Mouse (Mus musculus) embryonic fibroblast, embryonic 13.5 days (primary cell): ENCODE results near the gene Vav2. TPM values are rescaled to one million over a fixed set of nuclear protein-coding genes. Genes with fewer than 3 reads are reported as not detected.

Experiments used
- H3K27ac ChIP-seq: 2 replicates; pipeline ENCODE4 v1.5.1; 2012; ENCODE audit warnings: low read length, control low read depth, inconsistent platforms; ENCODE audit not compliant: insufficient read depth
- H3K4me1 ChIP-seq: 2 replicates; pipeline ENCODE4 v1.6.1; 2011; ENCODE audit warnings: low read length; ENCODE audit not compliant: control insufficient read depth, insufficient read depth
- H3K4me3 ChIP-seq: 2 replicates; pipeline ENCODE4 v1.5.1; 2011; ENCODE audit warnings: mild to moderate bottlenecking, control low read depth, low read length; ENCODE audit not compliant: insufficient read depth
- CTCF ChIP-seq: IDR thresholded peaks from 2 replicates; pipeline ENCODE4 v1.5.1; 2011; ENCODE audit warnings: mild to moderate bottlenecking, control low read depth, low read length, moderate library complexity, borderline replicate concordance; ENCODE audit not compliant: insufficient read depth
- POLR2A ChIP-seq: IDR thresholded peaks from 2 replicates; pipeline ENCODE4 v1.6.1; 2011; ENCODE audit warnings: low read depth, mild to moderate bottlenecking, control low read depth, low read length, moderate library complexity
- polyA plus RNA-seq: library from polyadenylated mRNA; stranded (reverse); fragments of >200 nt; gene quantifications from 2 replicates; pipeline ENCODE4 v1.2.4, GENCODE M21; 2011; ENCODE audit warnings: low read depth; ENCODE audit not compliant: missing spikeins, insufficient read length

The Vav2 gene
- polyA plus RNA-seq, 1 experiment = 8.6 TPM

DNA sequence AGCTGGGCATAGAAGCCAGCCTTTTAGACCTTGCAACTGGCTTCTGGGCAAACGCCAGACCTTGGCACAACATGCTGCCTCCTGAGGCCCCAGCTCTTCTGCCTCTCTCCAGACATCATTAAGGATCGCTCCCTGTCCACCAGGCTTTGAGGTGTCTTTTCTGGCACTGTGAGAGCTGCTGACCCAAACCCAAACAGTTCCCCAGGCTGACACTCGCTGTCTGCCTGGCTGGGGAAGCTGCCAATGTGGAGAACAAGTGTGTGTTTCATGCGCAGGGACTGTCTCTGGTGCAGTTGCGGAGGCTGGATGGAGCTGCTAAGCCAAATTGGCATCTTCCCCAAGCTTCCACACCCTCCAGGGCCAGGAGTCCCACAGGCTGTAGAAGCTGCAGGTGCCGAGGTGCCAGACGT, 203.8 kb downstream of the Vav2 start:
- H3K4me3 ChIP-seq = no peak overlapping the region
- no peak for TF ChIP-seq CTCF
- TF ChIP-seq POLR2A = no peak
- H3K4me1 ChIP-seq = no peaks in the 10 kb centered on the region
- no peak overlapping the region for H3K27ac ChIP-seq

- Histone ChIP-seq H3K4me3 (no peak overlapping the region), H3K27ac (no peak overlapping the region), H3K4me1 (no peaks in the 10 kb centered on the region)
- no peak for TF ChIP-seq POLR2A
Observed at GRCm38 (mm10) chr2:27218569-27218968, 208.3 kb downstream of the Vav2 start.

DNA sequence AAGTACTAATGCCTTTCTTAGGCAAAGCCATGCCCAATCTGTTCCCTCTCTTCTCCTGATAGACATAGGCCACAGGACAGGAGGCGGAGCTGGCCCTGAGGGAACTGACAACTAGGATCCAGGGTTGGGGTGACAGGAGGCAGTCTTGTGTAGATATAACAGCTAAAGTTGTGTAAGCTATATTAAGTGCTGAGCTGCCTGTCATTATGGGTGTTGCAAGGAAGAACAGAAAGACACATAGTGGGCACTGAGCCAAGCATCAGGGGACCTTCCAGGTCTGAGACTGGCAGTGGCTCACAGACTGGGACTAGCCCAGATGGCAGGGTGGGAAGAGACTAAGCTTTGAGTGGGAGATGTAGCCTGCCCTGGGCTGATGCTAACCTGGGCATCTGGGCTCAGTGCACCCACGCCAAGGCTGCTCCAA, 208.7 kb downstream of the Vav2 start:
- no peak for TF ChIP-seq CTCF
- no peak for TF ChIP-seq POLR2A
- Histone ChIP-seq H3K4me3 (no peak overlapping the region), H3K27ac (no peak overlapping the region), H3K4me1 (no peaks in the 10 kb centered on the region)

DNA sequence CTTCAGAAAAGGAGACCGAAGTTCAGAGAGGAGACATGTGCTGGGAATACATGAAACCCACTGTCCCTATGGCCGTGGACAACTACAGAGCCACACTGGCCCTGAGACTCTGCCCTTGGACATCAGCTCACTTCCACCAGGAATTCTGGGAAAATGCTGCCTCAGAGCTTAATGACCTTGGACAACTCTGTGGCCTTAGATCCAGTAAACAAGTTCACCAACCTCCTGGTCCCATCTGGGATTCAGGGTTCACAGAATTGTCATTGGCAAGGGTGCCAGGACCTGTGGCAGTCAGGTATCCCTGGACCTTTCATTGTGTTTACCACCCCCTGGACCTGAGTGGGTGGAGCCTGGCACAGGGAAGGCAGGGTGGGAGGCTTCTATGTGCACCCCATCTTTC, 211.3 kb downstream of the Vav2 start:
- H3K27ac ChIP-seq = no peak overlapping the region
- no peak overlapping the region for H3K4me3 ChIP-seq
- H3K4me1 ChIP-seq = no peaks in the 10 kb centered on the region
- TF ChIP-seq POLR2A (no peak), CTCF (no peak)

Other genes with a start within 250 kb of the Vav2 start
- gene Sardh, start 178.7 kb downstream of the Vav2 start, polyA plus RNA-seq = 17.5 and 18.0 TPM in 2 replicates
- gene Brd3os, start 15.3 kb upstream of the Vav2 start, polyA plus RNA-seq = 9.0 and 10.0 TPM in 2 replicates
- gene Brd3, start 80.6 kb upstream of the Vav2 start, polyA plus RNA-seq = 38.7 and 41.4 TPM in 2 replicates
- gene Wdr5, start 88.1 kb upstream of the Vav2 start, polyA plus RNA-seq = 36.5 and 39.9 TPM in 2 replicates
- gene Rxra, start 249.4 kb upstream of the Vav2 start, polyA plus RNA-seq = 28.4 and 35.7 TPM in 2 replicates